Mouse (Mus musculus) heart, embryonic 12.5 days (tissue): ENCODE measurements around the gene H2-T24. TPM values are rescaled to one million over a fixed set of nuclear protein-coding genes. Genes with fewer than 3 reads are reported as not detected.
"Not testable (repeated sequence)": the region's sequence is repeated elsewhere in the genome, so short reads cannot be mapped to it uniquely, and the experiment has no call there.

Source experiments
- ATAC-seq: fragments of 200-750 bp; cut with Nextera tagmentation; 2 replicates; pipeline ENCODE4 v1.8.0; 2017; ENCODE audit warnings: moderate TSS enrichment, moderate library complexity; ENCODE audit not compliant: insufficient number of reproducible peaks, low FRiP score
- H3K27ac ChIP-seq: fragments of 300-500 bp; sonication (generic); 2 replicates; pipeline ENCODE4 v1.5.1; 2016; ENCODE audit warnings: mild to moderate bottlenecking, moderate library complexity; ENCODE audit not compliant: poor library complexity, severe bottlenecking
- H3K27me3 ChIP-seq: fragments of 300-500 bp; sonication (generic); replicated peaks from 2 replicates; pipeline ENCODE4 v1.6.1; 2016; ENCODE audit warnings: mild to moderate bottlenecking, moderate library complexity
- H3K36me3 ChIP-seq: fragments of 300-500 bp; sonication (generic); 2 replicates; pipeline ENCODE4 v1.6.1; 2016; ENCODE audit warnings: mild to moderate bottlenecking, moderate library complexity
- H3K4me1 ChIP-seq: fragments of 300-500 bp; sonication (generic); replicated peaks from 2 replicates; pipeline ENCODE4 v1.6.1; 2016; ENCODE audit warnings: mild to moderate bottlenecking
- H3K4me2 ChIP-seq: fragments of 300-500 bp; sonication (generic); 2 replicates; pipeline ENCODE4 v1.6.1; 2016; ENCODE audit warnings: mild to moderate bottlenecking, moderate library complexity
- H3K4me3 ChIP-seq: fragments of 300-500 bp; sonication (generic); 2 replicates; pipeline ENCODE4 v1.5.1; 2016; ENCODE audit warnings: mild to moderate bottlenecking
- H3K9ac ChIP-seq: fragments of 300-500 bp; sonication (generic); 2 replicates; pipeline ENCODE4 v1.6.1; 2016; ENCODE audit warnings: mild to moderate bottlenecking, moderate library complexity
- H3K9me3 ChIP-seq: fragments of 300-500 bp; sonication (generic); replicated peaks from 2 replicates; pipeline ENCODE4 v1.6.1; 2016; ENCODE audit warnings: mild to moderate bottlenecking, moderate library complexity
- WGBS: fragments of 180-500 bp; shearing (Covaris S2); methylation state at CpG from one replicate; pipeline ENCODE4 v1.1.7; 2016; 5-methylcytosine and 5-hydroxymethylcytosine counted together
- polyA plus RNA-seq: library from polyadenylated mRNA; unstranded; fragments of >200 nt; fragmentation: Nextera tagmentation; extraction: Ambion mirVana; gene quantifications from 2 replicates; pipeline ENCODE4 v1.2.1, GENCODE M21; 2016

The H2-T24 gene
- polyA plus RNA-seq, 1 experiment from 2014 or later, result 3.9 TPM

- H3K27ac ChIP-seq, H3K9me3 ChIP-seq, H3K36me3 ChIP-seq, H3K4me1 ChIP-seq, H3K27me3 ChIP-seq: not testable (repeated sequence)
- peak within 1 kb of the TSS; percentile 99 for H3K4me2 ChIP-seq
- peak within 1 kb of the TSS; percentile 65 for H3K9ac ChIP-seq
- peak; percentile 51 for ATAC-seq
- peak within 1 kb of the TSS; percentile 60 for H3K4me3 ChIP-seq
- WGBS, result under 1% methylated on average over 25 of the region's 25 CpGs
Measured at GRCm38 (mm10) chr17:36032351-36032875, 12.1 kb upstream of the H2-T24 start, which contains the start of gene H2-T23. Gene H2-T23, minus strand, starts transcription at chr17:36032855.

DNA sequence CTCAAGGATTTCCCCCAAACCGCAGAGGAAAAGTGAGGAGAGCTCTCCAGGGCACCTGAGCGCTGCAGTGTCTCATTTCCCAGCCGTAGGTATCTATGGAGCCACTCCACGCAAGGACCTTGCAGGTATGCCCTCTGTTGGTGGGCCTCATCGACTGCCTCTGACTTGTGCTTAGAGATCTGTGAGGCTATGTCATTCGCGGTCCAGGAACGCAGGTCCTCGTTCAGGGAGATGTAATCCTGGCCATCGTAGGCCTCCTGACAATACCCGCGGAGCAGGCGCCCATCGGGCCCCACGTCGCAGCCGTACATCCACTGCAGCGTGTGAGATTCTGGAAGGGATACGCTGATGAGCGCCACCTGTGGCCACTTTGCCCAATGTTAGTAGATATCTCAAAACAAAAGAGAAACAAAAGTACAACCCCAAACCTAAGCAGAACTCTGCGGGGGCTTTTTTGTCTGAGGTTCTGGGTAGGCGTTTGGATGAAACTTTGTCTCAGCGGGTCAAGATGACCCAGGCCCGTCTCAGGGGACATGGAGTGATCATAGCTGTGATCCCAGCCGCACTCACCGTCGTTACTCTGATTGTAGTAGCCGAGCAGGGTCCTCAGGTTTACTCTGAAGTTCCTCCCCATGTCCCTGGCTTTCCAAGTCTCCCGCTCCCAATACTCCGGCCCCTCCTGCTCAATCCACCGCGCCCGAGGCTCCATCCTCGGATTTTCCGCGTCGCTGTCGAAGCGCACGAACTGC is 11.4 kb upstream of the H2-T24 start:
- H3K4me2 ChIP-seq, result peak overlapping the region; percentile 99
- peak overlapping the region; percentile 60 for H3K4me3 ChIP-seq
- 4% methylated on average over 40 of the region's 40 CpGs for WGBS
- peak overlapping the region; percentile 65 for H3K9ac ChIP-seq
- not testable (repeated sequence) for H3K36me3 ChIP-seq, H3K27me3 ChIP-seq, H3K27ac ChIP-seq, H3K9me3 ChIP-seq, H3K4me1 ChIP-seq
- peak; percentile 71 for ATAC-seq

DNA sequence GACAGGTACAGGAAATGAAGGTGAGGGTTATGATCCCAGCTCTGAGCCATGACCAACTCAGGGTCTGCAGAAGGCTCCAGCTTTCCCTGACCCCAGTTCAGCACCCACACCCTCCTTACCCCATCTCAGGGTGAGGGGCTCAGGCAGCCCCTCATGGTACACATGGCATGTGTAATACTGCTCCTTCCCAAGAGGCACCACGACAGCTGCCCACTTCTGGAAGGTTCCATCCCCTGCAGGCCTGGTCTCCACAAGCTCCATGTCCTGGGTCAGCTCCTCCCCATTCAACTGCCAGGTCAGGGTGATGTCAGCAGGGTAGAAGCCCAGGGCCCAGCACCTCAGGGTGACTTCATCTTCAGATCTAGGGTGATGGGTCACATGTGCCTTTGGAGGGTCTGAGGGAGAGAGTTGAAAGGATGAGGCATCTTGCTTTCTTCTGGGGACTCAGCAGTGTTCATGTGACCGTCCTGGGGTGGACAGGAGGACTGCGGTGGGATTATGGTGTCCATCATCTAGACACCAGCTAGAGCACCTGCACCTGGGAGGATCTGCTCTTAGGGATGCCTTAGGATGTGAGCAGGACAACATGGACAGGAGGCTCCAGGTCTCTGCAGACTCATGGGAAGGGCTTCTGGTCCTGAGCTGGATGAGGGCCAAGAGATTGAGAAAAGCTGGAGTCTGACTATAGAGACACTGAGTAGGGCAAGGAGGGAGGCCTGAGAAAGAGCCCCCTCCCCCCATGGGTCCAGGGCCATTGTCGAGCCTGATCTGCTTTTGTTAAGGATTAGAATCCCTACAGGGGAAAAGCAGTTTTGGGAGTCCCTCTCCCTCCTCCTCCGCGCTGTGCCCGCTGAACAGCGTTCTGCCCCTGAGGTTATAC is 10.6 kb upstream of the H2-T24 start:
- Histone ChIP-seq H3K9ac (peak overlapping the region; percentile 28; the same call in 1 of the 2 replicates), H3K4me2 (peak overlapping the region; percentile 99), H3K4me3 (peak overlapping the region; percentile 60; the same call in 1 of the 2 replicates)
- H3K36me3 ChIP-seq, H3K4me1 ChIP-seq, H3K27ac ChIP-seq, H3K9me3 ChIP-seq, H3K27me3 ChIP-seq: not testable (repeated sequence)
- 56% methylated on average over 7 of the region's 8 CpGs for WGBS
- peak; percentile 15; the same call in 1 of the 2 replicates for ATAC-seq

- not testable (repeated sequence) for H3K36me3 ChIP-seq, H3K4me3 ChIP-seq, H3K4me2 ChIP-seq, H3K4me1 ChIP-seq, H3K9me3 ChIP-seq, ATAC-seq, H3K27me3 ChIP-seq, H3K27ac ChIP-seq, H3K9ac ChIP-seq
- WGBS, result 69% methylated on average over 4 of the region's 4 CpGs
Measured at GRCm38 (mm10) chr17:36030046-36030702, 9.8 kb upstream of the H2-T24 start.

DNA sequence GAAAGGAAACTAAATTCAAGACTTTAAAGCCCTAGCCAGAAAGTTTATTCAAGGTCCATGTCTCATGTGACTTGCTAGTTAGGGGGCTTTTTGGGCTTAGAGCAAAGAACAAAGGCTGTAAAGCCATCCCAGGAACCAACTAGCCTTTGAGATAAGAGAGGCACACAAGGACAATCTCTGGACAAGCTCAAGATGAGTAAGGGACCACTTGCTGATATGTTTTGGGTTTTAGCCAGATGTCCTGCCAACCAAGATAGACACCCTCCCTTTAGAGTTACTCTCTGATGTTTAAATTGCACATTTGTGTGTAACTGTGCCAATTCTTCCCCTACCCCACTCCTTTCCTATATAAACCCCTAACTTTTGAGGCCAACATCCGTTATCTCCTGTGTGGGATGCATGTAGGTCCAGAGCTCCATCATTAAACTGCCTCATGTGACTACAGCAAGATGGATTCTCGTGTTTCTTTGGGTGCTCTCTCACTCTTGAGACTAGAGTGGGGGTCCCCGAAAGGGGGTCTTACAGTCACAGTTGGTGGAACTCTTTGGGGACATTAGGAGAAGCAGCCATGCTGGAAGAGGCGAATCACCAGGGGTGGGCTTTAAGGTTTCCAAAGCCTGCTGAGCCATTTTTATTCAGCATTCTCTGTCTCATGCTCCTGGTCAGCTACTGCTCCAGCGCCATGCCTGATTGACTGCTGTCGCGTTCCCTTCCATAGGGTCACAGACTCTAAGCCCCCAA is 8.7 kb upstream of the H2-T24 start:
- Histone ChIP-seq H3K36me3 (no peaks in the 10 kb centered on the region), H3K27ac (no peak overlapping the region), H3K4me1 (peaks cover 5% of the 10 kb centered on the region; the same call in 1 of the 2 replicates), H3K9me3 (no peaks in the 10 kb centered on the region), H3K9ac (no peak overlapping the region), H3K27me3 (peaks cover 6% of the 10 kb centered on the region), H3K4me2 (no peak overlapping the region), H3K4me3 (no peak overlapping the region)
- ATAC-seq, result no peak
- WGBS, result 80% methylated on average over 7 of the region's 7 CpGs

GRCm38 (mm10) chr17:36027663-36028062 is 7.3 kb upstream of the H2-T24 start:
- WGBS, result 91% methylated on average over 4 of the region's 4 CpGs
- H3K36me3 ChIP-seq, result no peaks in the 10 kb centered on the region
- H3K4me1 ChIP-seq, result peaks cover 15% of the 10 kb centered on the region
- H3K9ac ChIP-seq, result no peak overlapping the region
- H3K9me3 ChIP-seq, result no peaks in the 10 kb centered on the region
- no peak overlapping the region for H3K27ac ChIP-seq
- peaks cover 6% of the 10 kb centered on the region for H3K27me3 ChIP-seq
- no peak for ATAC-seq
- no peak overlapping the region for H3K4me2 ChIP-seq
- H3K4me3 ChIP-seq, result no peak overlapping the region

DNA sequence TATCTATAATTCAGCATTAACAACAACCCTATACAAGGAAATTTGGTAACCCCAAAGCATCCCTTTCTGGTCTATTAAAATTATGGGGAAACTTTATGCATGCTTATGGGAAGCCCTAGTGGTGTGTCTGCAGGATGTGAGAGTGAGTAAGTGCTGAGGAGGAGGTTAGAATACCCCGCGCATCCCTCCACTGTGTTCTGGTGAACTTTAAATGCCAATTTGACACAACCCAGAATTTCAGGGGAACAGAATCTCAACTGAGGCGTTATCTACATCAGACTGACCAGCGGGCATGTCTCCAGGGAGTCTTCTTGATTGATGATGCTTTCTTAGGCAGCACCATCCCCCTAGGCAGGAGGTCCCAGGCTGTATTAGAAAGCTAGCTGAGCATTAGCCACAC is 5.5 kb upstream of the H2-T24 start:
- no peak for ATAC-seq
- no peak overlapping the region for H3K4me2 ChIP-seq
- H3K9me3 ChIP-seq, result no peaks in the 10 kb centered on the region
- no peak overlapping the region for H3K9ac ChIP-seq
- H3K4me3 ChIP-seq, result no peak overlapping the region
- no peak overlapping the region for H3K27ac ChIP-seq
- no peaks in the 10 kb centered on the region for H3K27me3 ChIP-seq
- peaks cover 11% of the 10 kb centered on the region for H3K4me1 ChIP-seq
- WGBS, result 57% methylated on average over 4 of the region's 4 CpGs
- H3K36me3 ChIP-seq, result no peaks in the 10 kb centered on the region

GRCm38 (mm10) chr17:36025197-36025596 is 4.8 kb upstream of the H2-T24 start:
- Histone ChIP-seq H3K4me2 (no peak overlapping the region), H3K4me3 (no peak overlapping the region), H3K36me3 (no peaks in the 10 kb centered on the region), H3K27ac (no peak overlapping the region), H3K4me1 (peaks cover 11% of the 10 kb centered on the region), H3K27me3 (no peaks in the 10 kb centered on the region), H3K9me3 (0 out of 2 replicates have a peak, but pooled peaks cover 5% of the 10 kb centered on the region), H3K9ac (no peak overlapping the region)
- 49% methylated on average over 5 of the region's 5 CpGs for WGBS
- ATAC-seq, result no peak

- Histone ChIP-seq H3K4me2 (no peak overlapping the region), H3K27ac (no peak overlapping the region)
- ATAC-seq, result no peak
Measured at GRCm38 (mm10) chr17:36023710-36024654, 3.6 kb upstream of the H2-T24 start.

More at GRCm38 (mm10) chr17:36023710-36024654, 3.6 kb upstream of the H2-T24 start:
- H3K9me3 ChIP-seq, result 0 out of 2 replicates have a peak, but pooled peaks cover 5% of the 10 kb centered on the region
- H3K9ac ChIP-seq, result no peak overlapping the region
- WGBS, result 59% methylated on average over 9 of the region's 9 CpGs
- no peaks in the 10 kb centered on the region for H3K27me3 ChIP-seq
- no peaks in the 10 kb centered on the region for H3K36me3 ChIP-seq
- peaks cover 11% of the 10 kb centered on the region for H3K4me1 ChIP-seq
- no peak overlapping the region for H3K4me3 ChIP-seq
